17 mouse cellular contexts compared by ENCODE assay signal in the genomic region with DNA sequence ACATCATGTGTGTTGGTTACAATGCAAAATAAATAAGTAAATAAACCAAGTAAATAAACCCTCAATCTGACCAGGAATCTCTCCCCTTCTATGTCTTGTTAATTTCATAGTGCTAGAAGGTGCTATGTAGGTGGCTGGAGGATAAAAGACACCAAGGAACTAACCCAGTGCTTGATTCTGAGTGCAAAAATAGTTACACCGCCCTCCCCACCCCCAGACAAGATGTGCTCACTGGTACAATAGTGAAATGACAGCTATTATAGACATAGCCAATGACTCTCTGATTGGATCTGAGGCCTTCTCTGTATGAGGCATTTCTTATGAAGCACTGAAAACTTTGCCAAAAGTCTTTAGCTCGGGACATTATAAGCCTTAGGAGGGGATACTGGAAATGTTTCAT.
"Had no signal": no experiment of that assay in that cellular context is flagged by ENCODE, and none has a peak within 500 bp of the region (broad histone marks: within the 10 kb centered on the region; RNA-seq: fewer than 3 reads in every experiment).

No protein-coding gene starts in this region.

- DNase-seq: left cerebral cortex, postnatal 4 days; liver; liver, embryonic 13.5 days; liver, postnatal 0 days; lung, adult 18-20 months; lung, adult 2 months; lung, embryonic 14.5 days; lung, postnatal 10 days; lung, postnatal 14 days; lung, postnatal 36 days; lung, postnatal 4 days; midbrain, embryonic 14.5 days had no signal

- ATAC-seq: liver, embryonic 12.5 days; liver, postnatal 0 days; lung, postnatal 0 days; midbrain, embryonic 13.5 days; midbrain, embryonic 15.5 days; midbrain, embryonic 16.5 days had no signal
